Mouse (Mus musculus): ENCODE measurements around the gene Atad5. TPM values are rescaled to one million over a fixed set of nuclear protein-coding genes. Genes with fewer than 3 reads are reported as not detected.

Gene Atad5
- 10.5 and 10.6 TPM in 2 replicates for polyA plus RNA-seq (2012; rRNA removed)

DNA sequence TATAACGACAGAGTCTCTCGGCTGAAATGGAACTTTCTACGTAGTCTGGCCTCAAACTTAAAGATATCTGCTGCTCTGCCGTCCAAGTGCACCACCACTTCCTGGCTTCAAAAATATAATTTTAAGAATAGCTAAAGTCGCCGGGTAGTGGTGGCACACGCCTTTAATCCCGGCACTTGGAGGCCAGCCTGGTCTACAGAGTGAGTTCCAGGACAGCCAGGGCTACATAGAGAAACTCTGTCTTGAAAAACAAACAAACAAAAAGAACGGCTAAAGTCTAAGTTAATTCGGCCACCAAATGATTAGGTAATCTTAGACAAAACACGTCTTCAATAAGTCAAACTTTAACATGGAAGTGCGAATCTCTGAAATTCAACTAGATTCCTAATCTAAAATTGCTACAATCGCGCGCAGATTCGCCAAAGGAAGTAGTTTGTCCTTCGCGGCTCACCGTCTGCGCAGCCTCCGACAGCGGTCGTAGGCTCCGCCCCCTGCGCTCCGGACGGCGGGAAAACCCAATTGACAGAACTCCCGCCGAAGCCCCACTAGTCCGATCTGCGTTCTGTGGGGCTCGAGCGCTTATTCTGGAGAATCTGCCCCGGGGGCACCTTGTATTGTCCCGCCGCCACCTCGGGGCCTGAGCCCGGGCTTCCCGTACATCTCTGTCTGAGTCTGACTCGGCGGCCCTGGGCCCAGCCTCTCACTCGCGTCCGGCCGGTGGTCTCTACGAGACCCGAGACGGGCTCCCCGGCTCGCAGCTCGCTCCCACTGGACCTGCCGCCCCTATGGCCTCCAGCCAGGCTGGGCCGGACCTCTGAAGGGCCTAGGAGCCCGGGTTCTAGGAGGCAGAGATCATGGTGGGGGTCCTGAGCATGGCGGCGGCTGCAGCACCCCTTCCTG is at the start of gene Atad5:
Gene Atad5 (plus strand): TSS at position 484 of the 900 bp plus-strand sequence.

DNA sequence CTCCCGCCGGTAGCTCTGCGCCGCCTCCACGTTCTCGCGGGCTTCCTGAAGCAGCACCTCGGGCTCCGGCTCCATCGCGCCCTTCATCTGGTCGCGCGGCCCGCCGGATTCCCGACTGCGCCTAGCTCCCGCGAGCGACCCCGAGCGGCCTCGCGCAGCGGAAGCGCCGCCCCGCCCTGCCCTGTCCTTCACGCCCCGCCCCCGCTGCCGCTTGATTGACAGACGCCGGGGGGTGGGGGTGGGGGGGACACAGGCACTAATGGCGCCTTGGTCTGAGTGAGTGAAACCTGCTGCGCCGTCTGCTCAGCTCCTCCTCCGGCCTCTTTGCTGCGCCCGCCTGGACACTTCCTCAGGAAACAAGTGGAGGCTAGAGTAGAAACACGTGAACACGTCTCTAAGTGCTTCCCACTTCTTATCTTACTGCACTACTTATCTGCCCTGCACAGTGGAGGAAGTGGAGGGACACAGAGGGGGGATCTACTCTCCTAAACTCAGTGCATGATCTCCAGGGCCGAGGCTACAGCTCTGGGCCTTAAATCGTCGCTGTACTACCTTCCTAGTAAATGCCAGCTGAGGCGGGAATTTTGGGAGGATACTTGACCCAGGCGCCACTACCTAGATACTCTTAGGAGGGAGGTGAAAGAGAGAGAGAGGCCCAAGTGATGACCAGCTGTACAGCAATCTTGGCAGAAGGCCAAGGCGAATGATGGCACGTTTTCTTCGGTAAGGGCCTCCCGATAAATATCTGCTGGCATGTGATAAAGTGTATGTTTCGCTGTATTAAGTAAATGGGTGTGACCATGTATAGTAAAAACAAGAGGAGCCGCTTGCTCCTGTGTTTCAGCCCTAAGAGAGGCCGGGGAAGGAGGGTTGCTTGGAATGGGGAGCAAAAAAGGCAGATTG is 8.1 kb upstream of the Atad5 start, which contains the start of gene Crlf3:
Gene Crlf3 (minus strand): TSS at position 166 of the 903 bp plus-strand sequence.

DNA sequence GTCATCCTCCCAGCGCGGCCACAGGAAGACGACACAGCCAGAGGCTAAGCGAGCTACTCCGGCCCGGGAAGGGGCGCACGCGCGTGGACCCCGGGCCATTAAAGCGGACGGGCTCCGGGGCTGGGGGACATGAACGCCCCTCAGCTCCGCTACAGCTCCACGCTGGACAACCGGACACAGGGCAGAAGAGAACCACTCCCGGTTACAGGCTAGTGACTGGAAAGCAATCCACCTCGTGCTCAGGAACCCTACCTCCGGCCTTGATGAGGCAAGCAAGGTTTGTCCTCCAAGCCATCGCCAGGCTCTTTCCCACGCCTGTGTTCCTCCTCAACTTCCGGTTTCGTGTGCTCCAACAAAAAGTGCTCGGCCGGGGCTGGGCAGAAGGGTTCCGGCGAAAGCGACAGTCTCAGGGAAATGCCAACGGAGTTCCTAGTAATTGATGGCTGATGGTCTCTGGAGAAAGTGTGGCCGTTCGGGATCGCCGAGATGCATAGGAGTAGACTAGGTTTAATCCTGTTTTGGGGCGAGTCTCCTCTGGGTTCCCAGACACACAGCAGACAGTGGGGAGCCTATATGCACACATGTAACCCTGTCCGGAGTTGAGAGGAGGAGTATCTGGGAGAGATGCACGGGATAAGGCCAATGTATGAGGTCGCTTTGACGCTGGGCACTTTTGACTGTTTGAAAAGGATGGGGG is 52.8 kb downstream of the Atad5 start, which contains the start of gene Tefm:
Gene Tefm (minus strand): TSS at position 351 of the 697 bp plus-strand sequence.

DNA sequence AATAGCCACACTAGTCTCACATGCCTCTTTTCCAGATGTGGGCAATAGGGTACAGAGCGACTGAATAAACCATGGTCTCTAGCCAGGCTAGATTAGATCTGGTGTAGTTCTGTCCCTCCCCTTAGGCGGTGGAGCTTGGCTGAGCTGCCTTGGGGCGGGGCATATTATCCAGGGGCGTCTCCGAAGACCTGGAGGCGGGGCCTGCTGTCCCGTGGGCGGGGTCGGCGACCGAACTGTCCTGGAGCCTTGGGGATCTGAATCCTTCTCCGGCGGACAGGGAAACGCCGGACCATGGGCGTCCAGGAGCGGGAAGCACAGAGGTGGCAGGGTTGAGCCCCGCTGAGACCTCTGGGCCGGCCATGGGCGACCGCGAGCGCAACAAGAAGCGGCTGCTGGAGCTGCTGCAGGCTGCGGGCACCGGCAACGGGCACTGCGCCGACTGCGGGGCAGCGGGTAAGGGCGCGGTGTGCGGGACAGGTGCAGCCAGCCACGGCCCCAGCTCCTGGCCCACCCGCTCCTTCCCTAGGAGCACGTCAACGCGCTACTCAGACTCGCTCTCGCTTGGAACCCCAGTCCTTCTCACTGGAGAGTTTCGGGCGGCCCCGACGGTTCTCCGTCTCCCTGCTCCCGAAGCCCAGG is 64.8 kb downstream of the Atad5 start, which contains the start of gene Adap2:
Gene Adap2 (plus strand): TSS at position 249 of the 639 bp plus-strand sequence.

DNA sequence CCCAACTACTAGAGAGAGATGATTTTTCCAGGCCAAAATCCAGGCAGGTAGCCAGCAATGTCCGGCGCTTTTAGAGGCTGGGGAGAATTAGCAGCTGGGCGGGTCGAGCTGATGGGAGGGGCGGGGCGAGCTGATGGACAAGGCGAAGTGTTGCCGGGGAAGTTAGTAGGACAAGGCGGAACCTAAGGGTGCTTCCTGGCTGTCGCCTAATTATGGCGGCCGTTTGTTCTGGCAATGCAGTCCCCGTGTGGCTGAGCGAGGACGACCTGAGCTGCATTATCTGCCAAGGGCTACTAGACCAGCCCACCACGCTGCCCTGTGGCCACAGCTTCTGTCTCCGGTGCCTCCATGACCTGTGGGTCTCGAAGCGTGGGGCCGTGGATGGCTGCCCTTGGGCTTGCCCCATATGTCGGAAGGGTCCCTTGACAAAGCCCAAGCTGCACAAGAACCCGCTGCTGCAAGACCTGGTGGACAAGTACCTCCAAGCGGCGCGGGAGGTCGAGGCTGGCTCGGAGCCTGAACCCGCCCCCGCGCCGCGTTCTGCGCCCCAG is 94.6 kb downstream of the Atad5 start, which contains the start of gene Rnf135:
Gene Rnf135 (plus strand): TSS at position 147 of the 551 bp plus-strand sequence.

Other genes with a start within 250 kb of the Atad5 start
- 32.4 TPM in 2 replicates for gene Utp6, start 127.0 kb upstream of the Atad5 start, polyA plus RNA-seq (2012; rRNA removed)
- 29.5 and 38.0 TPM in 2 replicates for gene Suz12, start 96.3 kb upstream of the Atad5 start, polyA plus RNA-seq (2012; rRNA removed)
- gene Crlf3, start 8.4 kb upstream of the Atad5 start, polyA plus RNA-seq (2012; rRNA removed): 15.9 and 19.1 TPM in 2 replicates
- 14.0 and 15.6 TPM in 2 replicates for gene Tefm, start 52.8 kb downstream of the Atad5 start, polyA plus RNA-seq (2012; rRNA removed)
- gene Adap2, start 64.7 kb downstream of the Atad5 start, polyA plus RNA-seq (2012; rRNA removed): 1.8 and 1.9 TPM in 2 replicates
- gene Rnf135, start 94.5 kb downstream of the Atad5 start, polyA plus RNA-seq (2012; rRNA removed): 2.2 and 3.1 TPM in 2 replicates
- gene Rhot1, start 119.6 kb downstream of the Atad5 start, polyA plus RNA-seq (2012; rRNA removed): 45.6 and 48.5 TPM in 2 replicates
- gene Rhbdl3, start 211.5 kb downstream of the Atad5 start, polyA plus RNA-seq (2012; rRNA removed): 19.8 and 28.2 TPM in 2 replicates